Mouse (Mus musculus) urinary bladder, postnatal 14 days (tissue): Measurements from ENCODE around the gene Erich3.
"Not testable (repeated sequence)": the region's sequence is repeated elsewhere in the genome, so short reads cannot be mapped to it uniquely, and the experiment has no call there.

ENCODE experiments used
- DNase-seq: peaks from one replicate; pipeline ENCODE4 v3.0.0; 2021; ENCODE audit warnings: low spot score

Gene Erich3

GRCm38 (mm10) chr3:154663545-154663944, at the start of gene Erich3:
Erich3 (plus strand) TSS chr3:154663859.
- DNase-seq: no peak

GRCm38 (mm10) chr3:154614771-154615170, 48.9 kb upstream of the Erich3 start:
- DNase-seq: no peak

- DNase-seq: no peak
These were observed 48.4 kb upstream of the Erich3 start for GRCm38 (mm10) chr3:154615304-154615703.

DNA sequence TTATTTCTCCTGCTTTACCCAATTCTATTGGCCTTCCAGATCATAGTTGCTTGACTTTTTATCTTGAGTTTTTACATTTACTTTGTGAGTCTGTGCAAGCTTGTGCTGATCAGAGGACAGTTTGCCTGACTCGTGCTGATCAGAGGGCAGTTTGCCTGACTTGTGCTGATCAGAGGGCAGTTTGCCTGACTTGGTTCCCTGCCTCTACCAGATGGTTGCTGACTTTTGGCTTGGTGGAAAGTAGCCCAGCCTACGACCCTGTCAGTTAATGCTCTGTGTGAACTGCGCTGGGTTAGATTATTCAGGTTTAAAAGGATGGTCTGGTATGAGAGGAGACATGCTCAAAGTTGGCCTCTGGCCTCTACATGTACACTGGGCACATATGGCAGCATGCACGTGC, 47.6 kb upstream of the Erich3 start:
- no peak for DNase-seq

- no peak for DNase-seq
These were observed 35.4 kb upstream of the Erich3 start for GRCm38 (mm10) chr3:154628284-154628683.

DNA sequence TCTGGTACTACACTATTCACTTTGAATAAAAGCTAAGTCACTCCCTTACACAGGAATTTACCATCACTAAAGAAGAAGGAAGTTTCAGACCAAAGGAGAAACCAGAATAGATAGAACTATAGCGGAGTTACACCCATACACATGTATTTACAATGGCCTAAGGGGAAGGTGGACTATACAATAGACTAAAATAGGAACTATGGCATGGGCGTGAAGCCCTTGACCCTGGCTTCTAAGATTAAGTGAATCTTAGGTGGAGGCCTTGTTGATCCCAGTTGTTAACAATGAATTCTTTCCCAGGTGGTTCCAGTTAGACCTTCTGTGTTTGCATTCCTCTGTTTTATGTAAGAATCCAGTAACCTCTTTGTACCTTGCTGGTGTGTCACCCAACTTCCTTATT, 32.4 kb upstream of the Erich3 start:
- not testable (repeated sequence) for DNase-seq

DNA sequence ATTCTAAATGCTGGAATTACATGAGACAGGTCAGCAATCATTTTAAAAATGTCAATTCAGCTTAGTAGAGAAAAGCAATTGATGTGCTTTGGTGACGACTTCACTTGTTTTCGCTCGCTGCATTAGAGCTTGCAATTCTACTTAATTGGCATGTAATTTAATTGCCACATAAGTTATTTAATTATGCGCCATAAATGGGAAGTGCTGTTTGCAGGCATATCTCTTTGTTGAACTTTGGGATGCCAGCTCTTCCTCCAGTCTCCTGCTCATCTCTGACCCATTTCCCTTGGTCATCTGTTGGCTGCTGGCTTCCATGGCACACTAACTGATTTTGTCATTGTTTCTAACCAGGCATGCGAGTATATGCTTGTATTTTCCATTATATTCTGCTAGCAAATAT, 30.6 kb upstream of the Erich3 start:
- DNase-seq: no peak

GRCm38 (mm10) chr3:154646638-154647442, 16.8 kb upstream of the Erich3 start:
- DNase-seq: no peak

DNA sequence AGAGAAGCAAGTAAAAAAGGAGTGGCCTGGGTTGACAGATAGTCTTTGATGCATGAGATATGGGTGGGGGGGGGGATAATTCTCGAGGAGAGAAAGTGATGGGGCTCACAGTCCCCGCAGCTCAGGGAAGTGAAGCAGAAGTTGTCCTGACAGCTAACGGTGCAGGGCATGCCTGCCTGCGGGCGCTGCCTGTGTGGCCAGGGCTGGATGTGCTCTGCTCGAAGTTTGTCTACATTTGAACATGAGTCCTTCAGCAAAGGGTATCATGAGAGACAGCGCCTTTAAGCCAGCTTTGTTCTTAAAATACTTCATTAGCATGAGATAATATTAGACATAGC, 16.2 kb upstream of the Erich3 start:
- no peak for DNase-seq

DNA sequence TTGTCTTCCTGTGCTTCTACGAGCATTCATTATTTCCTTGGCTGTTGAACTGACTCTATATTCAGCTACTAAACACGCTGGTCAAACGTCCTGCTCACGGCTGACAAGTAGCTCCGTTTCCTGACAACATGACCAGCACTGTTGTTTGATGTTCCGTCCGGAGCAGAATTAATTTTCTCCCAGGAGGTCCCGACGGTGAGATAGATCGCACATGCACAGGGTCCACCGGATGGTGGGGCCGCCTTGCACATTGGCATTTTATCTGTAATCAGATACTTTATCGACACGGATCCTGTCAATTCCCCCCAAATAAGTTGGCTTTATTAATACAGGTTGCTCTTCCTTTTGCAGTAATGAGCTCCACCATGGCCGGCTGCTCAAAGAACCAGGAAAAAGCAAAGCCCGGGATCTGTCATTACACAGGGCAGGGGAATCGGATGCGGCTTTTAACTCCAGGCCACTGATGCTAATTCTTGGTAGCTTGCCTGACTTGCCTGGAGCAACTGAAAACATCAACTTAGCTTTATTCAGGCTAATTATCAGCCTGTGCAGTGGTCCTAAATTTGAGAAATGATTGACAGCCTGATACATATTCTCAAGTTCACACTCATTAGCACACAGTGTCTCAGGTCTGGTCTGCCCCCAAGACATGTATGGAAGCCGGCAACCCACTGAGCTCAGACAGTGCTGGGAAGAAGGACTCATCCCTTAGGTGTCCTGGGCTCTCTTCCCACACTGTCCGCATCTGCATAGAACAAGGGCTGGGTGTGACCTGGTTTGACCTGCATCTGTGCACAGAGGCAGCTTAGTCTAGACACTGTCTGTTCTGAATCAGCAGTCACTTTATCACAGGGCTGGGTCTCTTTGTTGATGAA, 14.0 kb upstream of the Erich3 start:
- no peak for DNase-seq

DNA sequence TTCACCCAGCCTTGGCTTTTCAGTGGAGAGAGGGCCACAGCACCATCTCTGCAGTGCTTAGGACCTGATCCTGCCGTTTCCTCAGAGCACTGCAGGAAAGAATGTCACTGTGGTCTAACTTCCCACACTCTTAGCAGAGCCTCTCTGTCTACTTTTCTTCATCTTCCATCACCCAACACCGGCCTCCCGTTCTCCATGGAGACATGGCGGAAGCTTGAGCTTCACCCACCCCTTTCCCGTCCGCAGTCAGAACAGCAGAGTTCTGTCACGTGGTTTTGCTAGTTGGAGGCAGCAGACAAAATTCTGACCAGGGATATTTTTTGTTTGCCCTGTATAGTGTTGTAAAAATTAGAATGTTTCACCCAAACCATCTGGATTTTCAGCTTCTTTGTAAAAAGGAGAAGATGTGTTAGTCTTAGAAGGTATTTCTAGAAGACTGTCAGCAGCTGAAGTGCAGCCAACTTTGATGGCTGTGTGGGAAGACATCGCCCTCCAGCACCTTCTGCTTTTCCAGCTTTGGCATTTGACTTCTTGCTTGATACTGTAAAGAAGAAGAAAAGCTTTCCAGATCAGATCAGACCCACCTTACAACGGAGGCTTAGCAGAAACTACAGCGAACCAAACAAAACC, 12.4 kb upstream of the Erich3 start:
- DNase-seq: no peak

DNA sequence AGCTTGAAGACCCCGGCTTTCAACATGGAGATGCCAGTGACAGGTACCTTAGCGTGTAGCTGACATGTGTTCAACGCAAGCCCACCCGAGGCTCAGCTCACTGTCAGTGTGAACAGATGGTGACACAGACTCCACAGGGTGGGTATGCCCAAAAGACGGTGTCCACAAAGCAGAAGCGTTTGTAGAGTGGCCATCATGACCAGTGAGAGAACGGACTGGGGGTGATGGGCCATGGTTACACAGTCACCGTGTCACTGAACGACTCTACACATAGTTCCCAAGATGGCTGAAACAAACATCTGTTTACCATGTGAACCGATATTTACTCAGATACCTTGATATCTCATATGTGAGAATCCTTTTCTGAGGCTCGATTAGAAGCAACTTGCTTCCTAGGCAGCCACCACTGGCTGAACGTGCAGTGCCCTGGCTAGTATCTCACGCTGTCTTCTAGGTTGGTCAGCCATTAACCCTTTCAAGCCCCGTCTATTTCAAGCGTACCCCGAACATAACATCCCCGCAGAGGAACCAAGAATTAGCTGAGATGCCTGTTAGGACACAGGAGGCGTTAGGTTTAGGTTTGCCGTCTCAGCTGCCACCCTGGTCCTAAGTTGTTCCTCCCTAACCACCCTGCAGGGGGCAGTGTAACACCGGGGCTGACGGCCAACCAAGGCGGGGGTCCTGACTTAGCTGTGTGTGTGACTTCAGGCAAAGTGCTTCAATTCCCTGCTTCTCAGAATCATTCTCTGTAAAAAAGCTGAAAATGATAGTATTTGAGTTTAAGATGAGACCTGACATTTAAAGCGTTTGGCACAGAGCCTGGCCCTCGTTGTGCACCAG, 10.9 kb upstream of the Erich3 start:
- peak; percentile 14 for DNase-seq

DNA sequence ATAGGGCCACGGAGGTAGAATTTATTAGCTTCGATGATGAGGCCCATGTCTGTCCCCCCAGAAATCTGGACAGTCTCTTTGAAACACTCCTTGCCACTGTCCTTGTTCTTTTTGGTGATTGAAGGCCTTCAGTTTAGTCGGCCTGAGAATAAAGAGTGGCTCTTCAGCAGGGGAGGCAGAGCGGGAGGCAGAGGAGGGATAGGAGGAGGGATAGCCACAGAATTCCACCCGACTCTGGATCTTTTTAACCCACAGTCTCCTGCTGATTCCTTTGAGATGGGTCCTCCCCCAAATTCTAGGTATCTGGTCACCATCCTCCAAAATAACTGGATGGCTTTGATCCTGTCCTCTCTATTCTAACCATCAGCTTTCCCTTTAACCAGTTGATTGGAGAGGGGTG, 10.2 kb upstream of the Erich3 start:
- DNase-seq: no peak

DNA sequence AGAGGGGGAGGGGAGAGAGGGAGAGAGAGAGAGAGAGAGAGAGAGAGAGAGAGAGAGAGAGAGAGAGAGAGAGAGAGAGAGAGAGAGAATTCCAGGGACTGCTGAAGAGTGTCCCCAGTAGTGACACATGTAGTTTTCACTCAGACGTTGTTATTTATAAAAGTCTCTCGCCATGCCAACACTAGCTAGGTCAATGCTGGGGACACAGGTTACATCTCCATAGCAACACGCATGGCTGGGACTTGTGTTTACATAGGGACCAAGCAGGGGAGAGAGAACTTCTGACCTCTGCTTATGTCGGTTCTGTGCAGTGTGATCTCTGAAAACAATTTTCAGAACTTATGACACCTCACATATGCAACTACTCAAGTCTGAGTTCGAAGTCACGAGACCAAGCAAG, 9.4 kb upstream of the Erich3 start:
- DNase-seq: no peak

GRCm38 (mm10) chr3:154654901-154655300, 8.8 kb upstream of the Erich3 start:
- DNase-seq: no peak

GRCm38 (mm10) chr3:154655711-154656110, 7.9 kb upstream of the Erich3 start:
- no peak for DNase-seq

DNA sequence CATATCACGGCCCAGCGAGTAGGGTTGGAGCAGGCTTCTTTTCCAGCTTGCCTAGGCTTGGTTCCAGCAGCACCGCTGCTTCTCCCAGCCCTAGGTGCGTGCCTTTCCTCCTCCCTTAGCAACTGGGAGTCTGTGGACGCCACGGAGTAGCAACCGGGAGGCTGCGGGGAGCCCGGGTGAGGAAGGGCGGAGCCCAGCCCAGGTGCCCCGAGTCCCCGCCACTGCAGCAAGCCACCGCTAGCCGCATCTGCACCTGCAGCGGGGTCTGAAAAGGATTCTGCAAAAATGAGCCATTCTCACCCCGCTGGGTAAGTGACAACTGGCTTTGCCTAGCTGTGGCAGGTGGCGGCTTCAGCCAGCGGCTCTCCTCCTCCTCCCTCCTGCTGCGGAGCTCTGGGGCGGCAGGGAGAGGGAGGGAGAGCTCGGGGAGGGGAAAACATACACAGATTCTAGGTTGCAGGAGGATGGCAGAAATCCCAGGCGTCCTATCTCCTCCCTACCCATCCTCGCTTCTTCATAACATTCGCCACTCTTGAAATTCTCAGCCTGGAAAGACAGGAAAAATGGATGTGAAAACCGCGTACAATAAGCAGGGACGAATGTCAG, 420 bp downstream of the Erich3 start:
- no peak for DNase-seq

- DNase-seq: no peak
These were observed 977 bp downstream of the Erich3 start for GRCm38 (mm10) chr3:154664636-154665035.

DNA sequence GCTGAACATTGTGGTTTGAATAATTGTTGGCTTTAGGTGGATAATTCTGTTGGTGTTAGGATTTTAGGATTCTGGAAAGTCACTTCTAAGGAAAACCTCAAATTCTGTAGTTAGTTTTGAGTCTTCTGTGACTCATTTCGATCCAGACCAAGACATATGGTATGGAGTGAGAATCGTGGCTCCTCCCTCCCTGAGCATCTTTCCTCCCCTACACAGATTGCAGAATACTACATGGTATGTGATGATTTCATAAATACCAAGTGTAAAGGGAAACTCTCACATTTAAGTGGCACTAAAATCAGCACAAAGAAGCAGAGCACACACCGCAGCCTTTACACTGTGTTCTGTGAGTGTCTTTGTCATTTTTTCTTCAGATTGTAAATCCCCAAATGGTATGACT, 4.8 kb downstream of the Erich3 start:
- DNase-seq: no peak

DNA sequence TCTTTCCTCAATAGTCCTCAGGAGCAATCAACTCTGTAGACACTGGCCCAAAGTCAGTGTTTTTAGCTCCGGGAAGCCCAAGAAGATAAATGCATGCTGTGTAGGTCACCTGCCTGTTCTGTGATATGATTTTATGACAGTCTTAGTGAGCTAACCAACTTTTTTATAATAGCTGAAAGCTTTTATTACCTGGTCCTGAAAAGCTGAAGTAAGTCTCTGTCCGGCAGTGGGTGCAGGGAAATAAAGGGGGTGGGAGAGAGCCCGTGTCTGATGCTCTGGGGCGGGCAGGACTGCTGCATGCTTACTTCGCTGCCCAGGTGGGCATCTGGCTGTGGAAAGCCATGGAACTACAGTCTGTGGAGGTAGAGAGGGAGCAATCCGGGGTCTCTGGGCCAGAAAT, 6.9 kb downstream of the Erich3 start:
- DNase-seq: no peak

DNA sequence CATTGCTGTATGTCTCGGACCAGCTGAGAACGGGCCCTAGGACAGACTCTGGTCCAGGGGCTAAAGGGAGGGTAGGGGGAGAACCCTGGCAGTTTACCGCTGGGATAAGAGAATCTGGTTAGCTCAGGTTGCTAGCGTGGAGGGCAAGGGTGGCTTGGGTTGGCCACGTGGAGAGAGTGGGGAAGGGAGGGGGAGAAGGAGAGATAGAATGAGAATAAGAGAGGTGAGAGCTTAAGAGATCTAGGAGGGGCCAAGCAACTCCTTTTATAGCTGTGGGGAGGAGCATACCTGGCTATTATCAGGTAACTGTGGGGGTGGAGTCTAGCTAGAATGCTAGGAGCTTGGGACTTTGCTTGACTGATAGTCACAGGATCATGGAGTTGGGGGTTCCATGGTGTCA, 7.4 kb downstream of the Erich3 start:
- no peak for DNase-seq

GRCm38 (mm10) chr3:154673326-154673725, 9.7 kb downstream of the Erich3 start:
- DNase-seq: no peak
